Mouse (Mus musculus) heart, embryonic 13.5 days (tissue): ENCODE measurements at regions not wholly inside any gene's neighbourhood (a gene's known extent, or its start where the extent isn't known, plus 50 kb on each side); places are given as distances from the start of the nearest gene placed in this dataset.

ENCODE experiments used
- ATAC-seq: fragments of 200-750 bp; cut with Nextera tagmentation; 2 replicates; pipeline ENCODE4 v1.8.0; 2017; ENCODE audit warnings: moderate TSS enrichment; ENCODE audit not compliant: insufficient number of reproducible peaks, low FRiP score, low TSS enrichment; ENCODE audit errors: extremely low read depth
- H3K27ac ChIP-seq: fragments of 300-500 bp; sonication (generic); replicated peaks from 2 replicates; pipeline ENCODE4 v1.5.1; 2015; ENCODE audit warnings: moderate library complexity, mild to moderate bottlenecking, inconsistent platforms
- H3K27me3 ChIP-seq: fragments of 300-500 bp; sonication (generic); replicated peaks from 2 replicates; pipeline ENCODE4 v1.6.1; 2015; ENCODE audit warnings: mild to moderate bottlenecking, inconsistent platforms
- H3K36me3 ChIP-seq: fragments of 300-500 bp; sonication (generic); 2 replicates; pipeline ENCODE4 v1.6.1; 2015; ENCODE audit warnings: mild to moderate bottlenecking, inconsistent platforms
- H3K4me1 ChIP-seq: fragments of 300-500 bp; sonication (generic); 2 replicates; pipeline ENCODE4 v1.6.1; 2015; ENCODE audit warnings: inconsistent platforms
- H3K4me2 ChIP-seq: fragments of 300-500 bp; sonication (generic); 2 replicates; pipeline ENCODE4 v1.6.1; 2015; ENCODE audit warnings: inconsistent platforms, mild to moderate bottlenecking, moderate library complexity
- H3K4me3 ChIP-seq: fragments of 300-500 bp; sonication (generic); 2 replicates; pipeline ENCODE4 v1.5.1; 2015; ENCODE audit warnings: moderate library complexity, mild to moderate bottlenecking, inconsistent platforms
- H3K9ac ChIP-seq: fragments of 300-500 bp; sonication (generic); 2 replicates; pipeline ENCODE4 v1.6.1; 2015; ENCODE audit warnings: inconsistent platforms, mild to moderate bottlenecking, moderate library complexity
- H3K9me3 ChIP-seq: fragments of 300-500 bp; sonication (generic); 2 replicates; pipeline ENCODE4 v1.6.1; 2016; ENCODE audit warnings: inconsistent platforms
- WGBS: fragments of 180-500 bp; shearing (Covaris S2); methylation state at CpG from one replicate; pipeline ENCODE4 v1.1.7; 2015; ENCODE audit warnings: mixed read lengths; 5-methylcytosine and 5-hydroxymethylcytosine counted together

- Histone ChIP-seq H3K27me3 (no peaks in the 10 kb centered on the region), H3K4me1 (no peaks in the 10 kb centered on the region), H3K36me3 (no peaks in the 10 kb centered on the region), H3K27ac (no peak overlapping the region), H3K9ac (no peak overlapping the region), H3K4me2 (no peak overlapping the region), H3K9me3 (0 out of 2 replicates have a peak, but pooled peaks cover 3% of the 10 kb centered on the region), H3K4me3 (no peak overlapping the region)
- ATAC-seq = peak; percentile 100
- 74% methylated on average over 7 of the region's 7 CpGs for WGBS
Observed at GRCm38 (mm10) chr1:102628061-102628460, 2140.3 kb upstream of the Cdh20 start.

GRCm38 (mm10) chr1:102644379-102644778 is 2123.9 kb upstream of the Cdh20 start:
- WGBS = 54% methylated on average over 1 of the region's 1 CpGs
- no peak overlapping the region for H3K4me3 ChIP-seq
- no peaks in the 10 kb centered on the region for H3K9me3 ChIP-seq
- no peak overlapping the region for H3K9ac ChIP-seq
- H3K4me2 ChIP-seq = no peak overlapping the region
- H3K27me3 ChIP-seq = no peaks in the 10 kb centered on the region
- no peak for ATAC-seq
- H3K27ac ChIP-seq = no peak overlapping the region
- no peaks in the 10 kb centered on the region for H3K36me3 ChIP-seq
- H3K4me1 ChIP-seq = no peaks in the 10 kb centered on the region

- Histone ChIP-seq H3K4me2 (no peak overlapping the region), H3K27ac (no peak overlapping the region), H3K9me3 (no peaks in the 10 kb centered on the region), H3K4me1 (peaks cover 9% of the 10 kb centered on the region), H3K4me3 (no peak overlapping the region), H3K9ac (no peak overlapping the region), H3K27me3 (no peaks in the 10 kb centered on the region), H3K36me3 (no peaks in the 10 kb centered on the region)
- ATAC-seq = peak; percentile 46; the same call in 1 of the 2 replicates
- WGBS = 28% methylated on average over 2 of the region's 2 CpGs
Observed at GRCm38 (mm10) chr1:102687367-102688070, 2080.8 kb upstream of the Cdh20 start.

GRCm38 (mm10) chr1:102716459-102716858 is 2051.9 kb upstream of the Cdh20 start:
- Histone ChIP-seq H3K9ac (no peak overlapping the region), H3K27ac (no peak overlapping the region), H3K27me3 (no peaks in the 10 kb centered on the region), H3K9me3 (no peaks in the 10 kb centered on the region), H3K4me1 (no peaks in the 10 kb centered on the region), H3K4me2 (no peak overlapping the region), H3K4me3 (no peak overlapping the region), H3K36me3 (no peaks in the 10 kb centered on the region)
- WGBS = 72% methylated on average over 2 of the region's 2 CpGs
- ATAC-seq = no peak

GRCm38 (mm10) chr1:102733991-102734390 is 2034.3 kb upstream of the Cdh20 start:
- H3K9me3 ChIP-seq = no peaks in the 10 kb centered on the region
- no peaks in the 10 kb centered on the region for H3K4me1 ChIP-seq
- no peak overlapping the region for H3K27ac ChIP-seq
- H3K4me3 ChIP-seq = no peak overlapping the region
- no peaks in the 10 kb centered on the region for H3K36me3 ChIP-seq
- no peak for ATAC-seq
- H3K4me2 ChIP-seq = no peak overlapping the region
- WGBS = 89% methylated on average over 1 of the region's 1 CpGs
- H3K27me3 ChIP-seq = no peaks in the 10 kb centered on the region
- no peak overlapping the region for H3K9ac ChIP-seq

GRCm38 (mm10) chr1:102735392-102735791 is 2032.9 kb upstream of the Cdh20 start:
- Histone ChIP-seq H3K4me3 (no peak overlapping the region), H3K27me3 (no peaks in the 10 kb centered on the region), H3K9me3 (no peaks in the 10 kb centered on the region), H3K4me1 (no peaks in the 10 kb centered on the region), H3K36me3 (no peaks in the 10 kb centered on the region), H3K4me2 (no peak overlapping the region), H3K27ac (no peak overlapping the region), H3K9ac (no peak overlapping the region)
- no peak for ATAC-seq
- WGBS = 63% methylated on average over 3 of the region's 3 CpGs

GRCm38 (mm10) chr1:102757941-102758340 is 2010.4 kb upstream of the Cdh20 start:
- Histone ChIP-seq H3K9me3 (no peaks in the 10 kb centered on the region), H3K4me1 (no peaks in the 10 kb centered on the region), H3K4me3 (no peak overlapping the region), H3K27ac (no peak overlapping the region), H3K27me3 (no peaks in the 10 kb centered on the region), H3K36me3 (no peaks in the 10 kb centered on the region), H3K9ac (no peak overlapping the region), H3K4me2 (no peak overlapping the region)
- 59% methylated on average over 1 of the region's 1 CpGs for whole genome bisulfite sequencing
- no peak for ATAC-seq
